Mouse (Mus musculus): ENCODE measurements around the gene Prdx6b. TPM values are rescaled to one million over a fixed set of nuclear protein-coding genes. Genes with fewer than 3 reads are reported as not detected.

The Prdx6b gene
- total RNA-seq, 2 experiments from 2014 or later: not detected

DNA sequence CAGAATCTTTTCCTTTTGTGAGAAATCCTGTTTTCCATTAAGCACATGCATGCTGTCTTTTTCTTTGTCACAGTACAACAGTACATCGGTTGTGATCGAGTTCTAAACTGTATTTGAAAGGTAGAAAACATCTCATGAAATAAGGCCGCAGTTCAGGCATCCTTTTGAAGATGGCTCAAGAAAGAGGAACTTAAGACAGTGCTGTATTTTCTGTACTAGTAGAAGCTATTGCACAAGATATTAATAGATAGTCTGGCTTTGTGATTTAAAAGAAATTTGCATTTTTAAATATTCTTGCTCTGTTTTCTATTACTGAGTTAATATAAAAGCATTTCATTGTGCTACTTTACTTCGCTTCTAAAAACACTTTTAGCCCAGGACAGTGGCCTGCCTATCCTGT, 30.6 kb downstream of the Prdx6b start:
- no peak for DNase-seq (ENCODE audit: low spot score in 2 of 2)

DNA sequence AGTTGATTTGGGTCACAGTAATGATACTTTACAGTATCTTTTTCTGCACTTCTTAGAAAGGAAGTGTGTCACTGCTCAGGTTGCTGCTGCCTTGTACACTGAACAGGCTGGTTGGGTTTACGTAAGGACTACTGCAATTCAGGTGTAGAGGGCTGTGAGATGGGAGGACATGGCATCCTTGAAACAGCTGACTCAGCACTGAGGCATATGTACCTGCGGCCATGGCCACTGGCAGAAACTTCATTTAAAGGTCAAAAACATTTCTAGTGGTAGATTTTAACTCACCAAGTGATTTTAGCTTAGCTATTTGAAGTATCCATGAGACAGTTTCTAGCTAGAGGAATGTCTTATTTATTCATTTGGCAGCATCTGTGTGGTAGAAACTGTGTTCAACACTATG, 33.5 kb downstream of the Prdx6b start:
- no peak for DNase-seq (ENCODE audit: low spot score in 2 of 2)

DNA sequence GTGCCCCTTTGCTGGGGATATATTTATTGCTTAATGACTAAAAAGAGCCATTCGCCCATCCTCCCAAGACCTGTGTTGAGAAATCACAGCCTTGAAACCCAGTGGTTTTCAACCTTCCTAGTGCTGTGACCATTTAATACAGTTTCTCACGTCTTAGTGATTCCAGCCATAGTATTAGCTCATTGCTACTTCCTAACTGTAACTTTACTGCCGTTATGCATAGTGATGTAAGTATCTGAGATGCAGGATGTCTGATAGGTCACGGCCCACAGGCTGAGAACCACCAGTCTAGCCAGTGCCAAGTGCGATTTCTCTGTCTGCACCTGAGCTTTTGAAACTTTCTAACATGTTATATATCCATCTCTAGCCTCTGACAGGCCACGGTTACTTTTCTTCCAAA, 35.0 kb downstream of the Prdx6b start:
- DNase-seq (ENCODE audit: low spot score in 2 of 2): no peak

GRCm38 (mm10) chr2:80328961-80329653, 36.8 kb downstream of the Prdx6b start:
- DNase-seq (ENCODE audit: low spot score in 2 of 2): no peak

- DNase-seq (ENCODE audit: low spot score in 2 of 2): no peak
These were observed 48.3 kb downstream of the Prdx6b start for GRCm38 (mm10) chr2:80340537-80340936.

Other genes starting within 250 kb of the Prdx6b start
- gene Pde1a, start 163.0 kb upstream of the Prdx6b start, total RNA-seq (2021): 100 to 1,000 TPM; 162 to 167 TPM
- 10 to 100 TPM; 56.3 to 56.7 TPM for gene Dnajc10, start 23.0 kb downstream of the Prdx6b start, total RNA-seq (2021)
- 10 to 100 TPM; 30.0 to 32.9 TPM for gene Frzb, start 155.2 kb downstream of the Prdx6b start, total RNA-seq (2021)